ENCODE assay signal across 12 mouse cellular contexts in the genomic region with DNA sequence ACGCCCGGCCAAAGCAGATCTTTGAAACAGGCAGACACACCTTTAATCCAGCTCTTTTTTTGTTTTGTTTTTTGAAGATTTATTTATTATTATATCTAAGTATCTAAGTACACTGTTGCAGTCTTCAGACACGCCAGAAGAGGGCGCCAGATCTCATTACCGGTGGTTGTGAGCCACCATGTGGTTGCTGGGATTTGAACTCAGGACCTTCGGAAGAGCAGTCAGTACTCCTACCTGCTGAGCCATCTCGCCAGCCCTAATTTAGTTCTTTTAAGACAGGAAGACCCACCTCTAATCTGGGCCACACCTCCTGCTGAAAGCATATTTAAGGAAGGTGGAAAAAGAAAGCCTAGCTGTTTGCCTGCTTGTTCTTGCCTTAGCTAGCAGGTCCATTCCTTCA. TPM values are rescaled to one million over a fixed set of nuclear protein-coding genes. Genes with fewer than 3 reads are reported as not detected.
DNase-seq lines count a peak whose midpoint lies in the region; ATAC-seq and TF ChIP-seq lines count a peak whose summit lies in the region.
"Had no signal": no experiment of that assay in that cellular context is flagged by ENCODE, and none has a peak within 500 bp of the region (broad histone marks: within the 10 kb centered on the region; RNA-seq: fewer than 3 reads in every experiment).

No protein-coding gene starts in this region.

- no peaks in the 10 kb centered on the region for H3K36me3 ChIP-seq in hindbrain, postnatal 0 days (ENCODE audit: insufficient read depth, low read length)
- H3K36me3 ChIP-seq in hindbrain, embryonic 16.5 days (ENCODE audit: control insufficient read depth, insufficient read depth, low read length), result no peaks in the 10 kb centered on the region
- H3K36me3 ChIP-seq: hindbrain, embryonic 15.5 days had no signal

- no peak overlapping the region for H3K27ac ChIP-seq in hindbrain, postnatal 0 days
- H3K27ac ChIP-seq in hindbrain, embryonic 16.5 days (ENCODE audit: low read depth, low read length), result no peak overlapping the region
- H3K27ac ChIP-seq: hindbrain, embryonic 15.5 days had no signal

- no peaks in the 10 kb centered on the region for H3K27me3 ChIP-seq in hindbrain, postnatal 0 days (ENCODE audit: insufficient read depth, low read length)
- 0 out of 2 replicates have a peak, but pooled peaks cover 4% of the 10 kb centered on the region for H3K27me3 ChIP-seq in hindbrain, embryonic 16.5 days (replicated peaks; ENCODE audit: control insufficient read depth, insufficient read depth, low read length)

- H3K4me2 ChIP-seq in hindbrain, postnatal 0 days (ENCODE audit: low read depth, low read length), result no peak overlapping the region
- no peak overlapping the region for H3K4me2 ChIP-seq in hindbrain, embryonic 16.5 days (ENCODE audit: low read length)
- H3K4me2 ChIP-seq: hindbrain, embryonic 15.5 days had no signal

- 54% methylated on average over 7 of the region's 7 CpGs for WGBS in hindbrain, postnatal 0 days
- WGBS in hindbrain, embryonic 16.5 days, result 54% methylated on average over 7 of the region's 7 CpGs

- no peak overlapping the region for H3K4me3 ChIP-seq in hindbrain, postnatal 0 days (ENCODE audit: low read length)
- no peak overlapping the region for H3K4me3 ChIP-seq in hindbrain, embryonic 16.5 days (ENCODE audit: low read length)
- H3K4me3 ChIP-seq: erythroblast, embryonic 14.5 days; hindbrain, embryonic 15.5 days had no signal

- peak; percentile 26; the same call in 1 of the 2 replicates for TF ChIP-seq CTCF in hindbrain, postnatal 0 days (IDR thresholded peaks at IDR 0.05; ENCODE audit: low read depth)

- H3K9ac ChIP-seq in hindbrain, postnatal 0 days (replicated peaks; ENCODE audit: low read length), result no peak overlapping the region
- H3K9ac ChIP-seq in hindbrain, embryonic 16.5 days (ENCODE audit: low read depth, low read length), result no peak overlapping the region
- H3K9ac ChIP-seq: hindbrain, embryonic 15.5 days had no signal

- H3K9me3 ChIP-seq in hindbrain, postnatal 0 days (ENCODE audit: low read length), result no peaks in the 10 kb centered on the region
- no peaks in the 10 kb centered on the region for H3K9me3 ChIP-seq in hindbrain, embryonic 16.5 days (ENCODE audit: control insufficient read depth, low read length)
- H3K9me3 ChIP-seq: hindbrain, embryonic 15.5 days had no signal

- H3K4me1 ChIP-seq in hindbrain, postnatal 0 days (ENCODE audit: insufficient read depth, low read length), result no peaks in the 10 kb centered on the region
- H3K4me1 ChIP-seq in hindbrain, embryonic 16.5 days (ENCODE audit: control insufficient read depth, insufficient read depth, low read depth, low read length), result peaks cover 5% of the 10 kb centered on the region

- no peak for ATAC-seq in hindbrain, postnatal 0 days
- ATAC-seq in hindbrain, embryonic 16.5 days, result no peak
- no peak for ATAC-seq in activated CD4-positive, CD25-positive, alpha-beta regulatory T cell, adult 4 months

- DNase-seq in hindbrain, postnatal 0 days (ENCODE audit: low spot score), result no peak
- DNase-seq in retina, embryonic 14.5 days (ENCODE audit: low spot score), result peak; percentile 32
- DNase-seq in retina, postnatal 1 day, result no peak
- DNase-seq in T-cell, adult 2 months (ENCODE audit: low spot score), result peak; percentile 17
- peak; percentile 34 for DNase-seq in thymus, postnatal 25 days
- no peak for DNase-seq in Muller cell, postnatal 12 days (ENCODE audit: inconsistent ontology term)
- DNase-seq: cerebellum, adult 8-10 months; layer of hippocampus, postnatal 36 days had no signal

RNA-seq across cellular contexts. Expression of a gene that starts 7.5 kb away (rescaled TPM):
- total RNA-seq in hindbrain, postnatal 0 days (2014; rRNA removed), result 124 and 146 TPM in 2 replicates
- 235 TPM in 2 replicates for polyA plus RNA-seq in hindbrain, postnatal 0 days (2015; fragmentation: Nextera tagmentation; extraction: Ambion mirVana)
- polyA plus RNA-seq in hindbrain, embryonic 16.5 days (2015; fragmentation: Nextera tagmentation; extraction: Ambion mirVana), result 198 and 207 TPM in 2 replicates
- polyA plus RNA-seq in activated CD4-positive, CD25-positive, alpha-beta regulatory T cell, adult 4 months (2017; shearing (Covaris generic)), result 100 to 1,000 TPM; 108 to 126 TPM

RNA-seq across cellular contexts. Expression of a gene that starts 10.0 kb away (rescaled TPM):
- total RNA-seq in hindbrain, postnatal 0 days (2014; rRNA removed), result 73.4 and 89.6 TPM in 2 replicates
- 10.3 and 10.5 TPM in 2 replicates for polyA plus RNA-seq in hindbrain, postnatal 0 days (2015; fragmentation: Nextera tagmentation; extraction: Ambion mirVana)
- polyA plus RNA-seq in hindbrain, embryonic 16.5 days (2015; fragmentation: Nextera tagmentation; extraction: Ambion mirVana), result 9.9 and 10.3 TPM in 2 replicates
- polyA plus RNA-seq in activated CD4-positive, CD25-positive, alpha-beta regulatory T cell, adult 4 months (2017; shearing (Covaris generic)), result 10 to 100 TPM; 14.1 to 15.2 TPM

RNA-seq across cellular contexts. Expression of a gene that starts 25.8 kb away (rescaled TPM):
- 18.1 and 19.9 TPM in 2 replicates for total RNA-seq in hindbrain, postnatal 0 days (2014; rRNA removed)
- 3.4 and 3.6 TPM in 2 replicates for polyA plus RNA-seq in hindbrain, postnatal 0 days (2015; fragmentation: Nextera tagmentation; extraction: Ambion mirVana)
- 5.3 and 6.3 TPM in 2 replicates for polyA plus RNA-seq in hindbrain, embryonic 16.5 days (2015; fragmentation: Nextera tagmentation; extraction: Ambion mirVana)
- 1 to 10 TPM in 1 of 2 experiments, under 1 TPM in 1; 0.93 to 1.4 TPM for polyA plus RNA-seq in activated CD4-positive, CD25-positive, alpha-beta regulatory T cell, adult 4 months (2017; shearing (Covaris generic))

Comparison
In these comparisons a context has a peak if more than half of its experiments do, and no peak if none do; other contexts are left out.
1. DNase-seq: peak in retina, embryonic 14.5 days (single experiment), T-cell, adult 2 months (single experiment) and thymus, postnatal 25 days (single experiment); none in hindbrain, postnatal 0 days (single experiment), retina, postnatal 1 day (single experiment) and Muller cell, postnatal 12 days (single experiment).